Mouse (Mus musculus) cortical plate, adult 2 months (tissue): Measurements from ENCODE around the gene Aig1.

Source experiments
- CTCF ChIP-seq: fragments of 200-500 bp; IDR thresholded peaks from 2 replicates; pipeline ENCODE4 v1.5.1; 2011; ENCODE audit warnings: mild to moderate bottlenecking, control low read depth, low read length; ENCODE audit not compliant: insufficient read depth; ENCODE audit errors: extremely low read depth
- POLR2A ChIP-seq: fragments of 200-500 bp; IDR thresholded peaks from 2 replicates; pipeline ENCODE4 v1.6.1; 2011; ENCODE audit warnings: mild to moderate bottlenecking, low read length, control low read depth; ENCODE audit not compliant: insufficient read depth; ENCODE audit errors: extremely low read depth

DNA sequence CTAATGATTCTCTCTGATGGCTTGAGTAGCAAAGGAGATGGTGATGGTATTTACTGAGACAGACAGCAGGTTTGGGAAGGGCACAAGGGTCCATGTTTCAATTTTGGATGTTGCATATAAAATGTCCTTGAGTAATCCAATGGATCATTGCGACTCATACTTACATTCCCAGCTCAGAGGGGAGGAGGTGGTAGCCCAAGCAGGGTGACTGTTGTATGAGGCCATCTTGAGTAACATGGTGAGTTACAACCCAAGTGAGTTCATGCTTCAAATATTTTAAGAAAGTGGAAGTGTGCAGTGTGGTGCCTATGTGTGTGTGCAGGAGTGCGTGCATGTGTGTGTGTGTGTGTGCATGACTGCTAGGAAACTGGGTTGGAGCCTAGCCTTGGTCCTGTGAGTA is 93.4 kb downstream of the Aig1 start:
- no peak for TF ChIP-seq CTCF
- no peak for TF ChIP-seq POLR2A
